Mouse (Mus musculus): ENCODE data around the gene Ano1. TPM values are rescaled to one million over a fixed set of nuclear protein-coding genes. Genes with fewer than 3 reads are reported as not detected.

Ano1 gene
- polyA plus RNA-seq, 1 experiment = 13.4 TPM

DNA sequence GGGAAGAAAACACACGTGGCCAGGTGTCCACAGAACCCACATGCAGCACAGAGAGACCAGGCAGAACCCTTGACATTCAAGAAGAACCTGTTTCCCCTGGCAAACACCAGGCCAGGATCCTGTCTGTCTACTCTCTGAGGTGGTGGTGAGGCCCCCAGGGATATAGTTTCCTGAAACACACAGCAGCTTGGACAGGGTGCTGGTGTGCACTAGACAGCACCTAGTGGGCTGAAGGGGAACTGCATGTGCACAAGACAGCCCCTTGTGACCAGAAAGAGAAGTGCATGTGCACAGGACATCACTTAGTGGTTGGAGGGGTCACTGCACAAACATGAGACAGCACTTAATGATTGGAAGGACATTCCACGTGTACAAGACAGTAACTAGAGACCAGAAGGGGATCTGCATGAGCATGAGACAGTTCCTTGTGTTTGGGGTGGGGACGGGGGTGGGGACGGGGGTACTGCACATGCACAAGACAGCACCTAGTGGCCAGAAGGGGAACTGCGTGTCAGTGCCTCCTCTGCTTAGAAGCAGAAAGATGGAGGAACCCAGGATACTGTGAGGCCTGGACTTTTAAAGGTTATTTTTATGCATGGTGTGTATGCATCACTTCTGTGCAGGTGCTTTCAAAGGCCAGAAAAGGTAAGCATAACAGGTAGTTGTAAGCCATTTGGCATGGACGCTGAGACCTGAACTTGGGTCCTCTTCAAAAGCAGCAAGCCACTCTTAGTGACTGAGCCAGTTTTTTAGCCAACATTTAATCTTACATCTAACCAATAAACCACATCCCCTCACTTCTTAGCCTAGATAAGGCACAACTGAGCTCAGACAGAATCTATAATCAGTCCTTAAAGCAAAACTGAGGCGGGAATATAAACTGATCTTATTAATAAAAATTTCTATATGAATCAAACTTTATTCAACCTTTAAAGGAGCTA, 54.7 kb downstream of the Ano1 start:
- no peak for DNase-seq (ENCODE audit: low read depth)
- TF ChIP-seq POLR2A (IDR thresholded peaks at IDR 0.05; ENCODE audit: borderline replicate concordance, extremely low read depth, insufficient read depth, insufficient read length, poor library complexity, severe bottlenecking) = no peak
- TF ChIP-seq CTCF (IDR thresholded peaks at IDR 0.05; ENCODE audit: borderline replicate concordance, extremely low read depth, insufficient read depth, insufficient read length) = peak; percentile 58

DNA sequence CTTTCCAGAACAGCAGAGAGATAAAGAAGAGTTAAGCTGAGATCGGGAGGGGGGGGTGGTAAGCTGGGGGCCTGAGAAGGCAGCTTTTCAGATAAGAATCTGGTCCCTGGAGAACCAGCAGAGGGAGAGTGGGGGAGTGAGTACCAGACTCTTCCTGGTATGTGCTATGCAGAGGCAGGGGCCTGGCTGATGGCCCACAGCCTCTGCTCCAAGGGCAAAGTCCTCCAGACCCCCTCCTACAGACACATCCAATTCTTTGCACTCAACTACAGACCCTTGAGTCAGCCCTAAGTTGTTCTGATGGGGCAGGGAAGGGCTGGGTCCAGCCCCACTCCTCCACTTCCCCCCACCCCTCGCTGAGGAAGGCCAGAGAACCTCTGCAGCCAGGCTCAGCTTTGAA, 61.9 kb downstream of the Ano1 start:
- no peak for DNase-seq (ENCODE audit: low read depth)
- TF ChIP-seq CTCF (IDR thresholded peaks at IDR 0.05; ENCODE audit: borderline replicate concordance, extremely low read depth, insufficient read depth, insufficient read length) (no peak), POLR2A (IDR thresholded peaks at IDR 0.05; ENCODE audit: borderline replicate concordance, extremely low read depth, insufficient read depth, insufficient read length, poor library complexity, severe bottlenecking) (no peak)

GRCm38 (mm10) chr7:144689136-144689535, 62.6 kb downstream of the Ano1 start:
- DNase-seq (ENCODE audit: low read depth) = peak; percentile 62
- TF ChIP-seq POLR2A (IDR thresholded peaks at IDR 0.05; ENCODE audit: borderline replicate concordance, extremely low read depth, insufficient read depth, insufficient read length, poor library complexity, severe bottlenecking) (no peak), CTCF (IDR thresholded peaks at IDR 0.05; ENCODE audit: borderline replicate concordance, extremely low read depth, insufficient read depth, insufficient read length) (no peak)

GRCm38 (mm10) chr7:144687663-144688381, 64.0 kb downstream of the Ano1 start:
- no peak for TF ChIP-seq POLR2A (IDR thresholded peaks at IDR 0.05; ENCODE audit: borderline replicate concordance, extremely low read depth, insufficient read depth, insufficient read length, poor library complexity, severe bottlenecking)
- TF ChIP-seq CTCF (IDR thresholded peaks at IDR 0.05; ENCODE audit: borderline replicate concordance, extremely low read depth, insufficient read depth, insufficient read length) = no peak
- no peak for DNase-seq (ENCODE audit: low read depth)

DNA sequence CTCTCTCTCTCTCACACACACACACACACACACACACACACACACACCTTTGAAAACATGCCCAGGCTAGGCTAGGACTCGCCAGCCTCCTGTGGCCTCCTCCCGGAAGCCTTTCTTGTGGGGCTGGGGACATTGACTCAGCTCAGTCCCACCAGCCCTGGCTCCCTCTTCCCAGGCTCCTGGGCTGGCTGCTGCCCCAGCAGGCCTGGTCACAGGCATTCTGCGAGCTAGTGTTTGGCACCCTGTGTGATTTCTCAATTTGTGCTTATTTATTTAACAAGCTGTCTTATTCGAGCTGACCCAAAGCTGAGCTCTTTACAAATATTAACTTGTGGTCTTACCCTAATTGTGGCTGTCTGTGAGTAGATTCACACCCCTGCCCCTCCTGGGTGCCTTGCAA, 66.8 kb downstream of the Ano1 start:
- peak; percentile 41 for DNase-seq (ENCODE audit: low read depth)
- TF ChIP-seq CTCF (IDR thresholded peaks at IDR 0.05; ENCODE audit: borderline replicate concordance, extremely low read depth, insufficient read depth, insufficient read length) (no peak), POLR2A (IDR thresholded peaks at IDR 0.05; ENCODE audit: borderline replicate concordance, extremely low read depth, insufficient read depth, insufficient read length, poor library complexity, severe bottlenecking) (no peak)

GRCm38 (mm10) chr7:144684467-144684866, 67.3 kb downstream of the Ano1 start:
- TF ChIP-seq POLR2A (IDR thresholded peaks at IDR 0.05; ENCODE audit: borderline replicate concordance, extremely low read depth, insufficient read depth, insufficient read length, poor library complexity, severe bottlenecking) = no peak
- TF ChIP-seq CTCF (IDR thresholded peaks at IDR 0.05; ENCODE audit: borderline replicate concordance, extremely low read depth, insufficient read depth, insufficient read length) = no peak
- peak; percentile 90 for DNase-seq (ENCODE audit: low read depth)

DNA sequence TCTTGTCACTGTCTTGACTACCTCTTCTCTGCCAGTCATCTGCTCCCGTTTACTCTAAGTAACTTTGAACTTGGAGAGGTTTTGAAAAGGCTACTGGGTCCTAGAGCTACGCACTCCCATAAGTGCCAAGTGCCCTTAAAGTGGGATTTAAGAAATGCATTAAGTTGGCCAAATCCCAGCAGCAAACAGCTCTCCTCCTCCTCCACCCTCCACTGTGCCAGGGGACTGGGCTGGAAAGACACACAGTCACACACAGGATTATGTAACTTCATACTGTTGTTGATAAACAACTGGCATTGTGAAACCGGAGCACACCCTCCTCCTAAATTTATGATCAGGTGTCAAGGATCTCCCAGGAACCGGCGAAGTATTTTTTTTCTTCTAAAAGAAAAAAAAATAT, 71.7 kb downstream of the Ano1 start:
- DNase-seq (ENCODE audit: low read depth) = no peak
- TF ChIP-seq POLR2A (IDR thresholded peaks at IDR 0.05; ENCODE audit: borderline replicate concordance, extremely low read depth, insufficient read depth, insufficient read length, poor library complexity, severe bottlenecking) (no peak), CTCF (IDR thresholded peaks at IDR 0.05; ENCODE audit: borderline replicate concordance, extremely low read depth, insufficient read depth, insufficient read length) (no peak)

DNA sequence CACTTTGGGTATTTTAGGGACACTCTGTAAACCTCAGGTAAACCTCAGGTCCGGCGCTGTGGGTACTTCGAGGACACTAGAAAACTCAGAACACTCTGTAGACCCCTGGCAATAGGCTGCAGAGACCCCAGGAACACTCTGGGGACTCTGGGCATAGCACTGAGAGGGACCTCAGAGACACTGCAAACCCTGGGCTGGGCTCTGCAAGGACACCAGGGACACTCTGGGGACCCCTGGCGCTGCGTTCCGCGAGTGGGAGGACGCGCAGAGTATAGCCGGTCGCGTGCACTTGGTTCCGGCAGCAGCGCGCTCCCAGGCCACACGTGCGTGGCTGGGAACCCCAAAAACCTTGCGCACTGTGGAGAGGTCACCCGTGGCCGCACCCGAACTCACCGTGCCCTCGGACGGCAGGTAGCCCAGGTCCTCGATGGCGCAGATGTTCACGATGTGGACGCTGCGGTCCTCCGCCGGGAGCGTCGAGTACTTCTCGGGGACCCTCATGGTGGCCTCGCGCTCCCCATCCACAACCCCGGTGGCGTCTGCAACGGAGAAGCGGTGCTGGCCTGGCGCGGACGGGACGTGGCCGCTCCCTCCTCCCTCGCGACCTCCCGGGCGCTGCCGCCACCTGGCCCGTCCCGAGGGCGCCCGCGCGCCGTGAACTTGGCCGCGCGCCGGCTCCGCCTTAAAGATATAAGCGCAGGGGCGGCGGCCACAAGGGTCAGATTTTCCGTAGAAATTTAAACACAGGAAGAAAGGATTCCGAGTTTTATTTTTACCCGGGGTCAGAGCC, 73.3 kb downstream of the Ano1 start:
- TF ChIP-seq POLR2A (IDR thresholded peaks at IDR 0.05; ENCODE audit: borderline replicate concordance, extremely low read depth, insufficient read depth, insufficient read length, poor library complexity, severe bottlenecking) (no peak), CTCF (IDR thresholded peaks at IDR 0.05; ENCODE audit: borderline replicate concordance, extremely low read depth, insufficient read depth, insufficient read length) (no peak)
- DNase-seq (ENCODE audit: low read depth) = no peak

- no peak for TF ChIP-seq POLR2A (IDR thresholded peaks at IDR 0.05; ENCODE audit: borderline replicate concordance, extremely low read depth, insufficient read depth, insufficient read length, poor library complexity, severe bottlenecking)
- TF ChIP-seq CTCF (IDR thresholded peaks at IDR 0.05; ENCODE audit: borderline replicate concordance, extremely low read depth, insufficient read depth, insufficient read length) = no peak
- DNase-seq (ENCODE audit: low read depth) = no peak
Measured at GRCm38 (mm10) chr7:144677341-144678086, 74.3 kb downstream of the Ano1 start.

GRCm38 (mm10) chr7:144675632-144676031, 76.1 kb downstream of the Ano1 start:
- no peak for DNase-seq (ENCODE audit: low read depth)
- TF ChIP-seq POLR2A (IDR thresholded peaks at IDR 0.05; ENCODE audit: borderline replicate concordance, extremely low read depth, insufficient read depth, insufficient read length, poor library complexity, severe bottlenecking) (no peak), CTCF (IDR thresholded peaks at IDR 0.05; ENCODE audit: borderline replicate concordance, extremely low read depth, insufficient read depth, insufficient read length) (no peak)
